Mouse (Mus musculus) liver, embryonic 12.5 days (tissue): ENCODE measurements at regions not wholly inside any gene's neighbourhood (a gene's known extent, or its start where the extent isn't known, plus 50 kb on each side); places are given as distances from the start of the nearest gene placed in this dataset.

Experiments
- ATAC-seq: fragments of 200-750 bp; cut with Nextera tagmentation; 2 replicates; pipeline ENCODE4 v1.8.0; 2017; ENCODE audit warnings: moderate number of reproducible peaks, mild to moderate bottlenecking, moderate library complexity
- H3K27ac ChIP-seq: fragments of 300-500 bp; sonication (generic); 2 replicates; pipeline ENCODE4 v1.5.1; 2016; ENCODE audit warnings: mild to moderate bottlenecking
- H3K27me3 ChIP-seq: fragments of 300-500 bp; sonication (generic); replicated peaks from 2 replicates; pipeline ENCODE4 v1.6.1; 2016; ENCODE audit warnings: mild to moderate bottlenecking, moderate library complexity
- H3K36me3 ChIP-seq: fragments of 300-500 bp; sonication (generic); 2 replicates; pipeline ENCODE4 v1.6.1; 2016; ENCODE audit warnings: mild to moderate bottlenecking, moderate library complexity
- H3K4me1 ChIP-seq: fragments of 300-500 bp; sonication (generic); 2 replicates; pipeline ENCODE4 v1.6.1; 2016
- H3K4me2 ChIP-seq: fragments of 300-500 bp; sonication (generic); 2 replicates; pipeline ENCODE4 v1.6.1; 2016; ENCODE audit warnings: mild to moderate bottlenecking, moderate library complexity
- H3K4me3 ChIP-seq: fragments of 300-500 bp; sonication (generic); 2 replicates; pipeline ENCODE4 v1.5.1; 2016; ENCODE audit warnings: mild to moderate bottlenecking, moderate library complexity
- H3K9ac ChIP-seq: fragments of 300-500 bp; sonication (generic); 2 replicates; pipeline ENCODE4 v1.6.1; 2016; ENCODE audit warnings: mild to moderate bottlenecking, moderate library complexity
- H3K9me3 ChIP-seq: fragments of 300-500 bp; sonication (generic); replicated peaks from 2 replicates; pipeline ENCODE4 v1.6.1; 2016; ENCODE audit warnings: mild to moderate bottlenecking, moderate library complexity
- WGBS: fragments of 180-500 bp; shearing (Covaris S2); methylation state at CpG from one replicate; pipeline ENCODE4 v1.1.7; 2016; ENCODE audit not compliant: insufficient replicate concordance; 5-methylcytosine and 5-hydroxymethylcytosine counted together

GRCm38 (mm10) chr9:61815995-61816394 is 98.3 kb downstream of the Rplp1 start:
- WGBS = 48% methylated on average over 10 of the region's 10 CpGs
- ATAC-seq = no peak

GRCm38 (mm10) chr9:61813291-61813690 is 101.1 kb downstream of the Rplp1 start:
- H3K4me1 ChIP-seq = no peaks in the 10 kb centered on the region
- no peak for ATAC-seq
- no peaks in the 10 kb centered on the region for H3K36me3 ChIP-seq
- peaks cover 3% of the 10 kb centered on the region; the same call in 1 of the 2 replicates for H3K27me3 ChIP-seq
- H3K27ac ChIP-seq = no peak overlapping the region; the same call in 1 of the 2 replicates
- no peaks in the 10 kb centered on the region for H3K9me3 ChIP-seq
- no peak overlapping the region for H3K4me2 ChIP-seq
- whole genome bisulfite sequencing = 57% methylated on average over 3 of the region's 3 CpGs
- H3K9ac ChIP-seq = no peak overlapping the region
- H3K4me3 ChIP-seq = no peak overlapping the region

More at GRCm38 (mm10) chr9:61815995-61816394, 98.3 kb downstream of the Rplp1 start:
- peaks cover 3% of the 10 kb centered on the region; the same call in 1 of the 2 replicates for H3K27me3 ChIP-seq
- H3K27ac ChIP-seq = no peak overlapping the region
- no peak overlapping the region for H3K4me3 ChIP-seq
- no peaks in the 10 kb centered on the region for H3K9me3 ChIP-seq
- no peak overlapping the region for H3K4me2 ChIP-seq
- no peaks in the 10 kb centered on the region for H3K36me3 ChIP-seq
- no peaks in the 10 kb centered on the region for H3K4me1 ChIP-seq
- no peak overlapping the region for H3K9ac ChIP-seq

- Histone ChIP-seq H3K36me3 (no peaks in the 10 kb centered on the region), H3K9ac (no peak overlapping the region), H3K9me3 (no peaks in the 10 kb centered on the region), H3K27ac (0 out of 2 replicates have a peak overlapping the region, but pooled peaks have one; percentile 41), H3K4me3 (no peak overlapping the region), H3K4me2 (no peak overlapping the region), H3K27me3 (peaks cover 5% of the 10 kb centered on the region; the same call in 1 of the 2 replicates), H3K4me1 (no peaks in the 10 kb centered on the region)
- no peak for ATAC-seq
- 62% methylated on average over 9 of the region's 9 CpGs for WGBS
Observed at GRCm38 (mm10) chr9:61812315-61812714, 102.0 kb downstream of the Rplp1 start.

- H3K4me1 ChIP-seq = no peaks in the 10 kb centered on the region
- no peak overlapping the region for H3K27ac ChIP-seq
- 67% methylated on average over 4 of the region's 4 CpGs for WGBS
- H3K4me3 ChIP-seq = no peak overlapping the region
- peaks cover 9% of the 10 kb centered on the region; the same call in 1 of the 2 replicates for H3K27me3 ChIP-seq
- no peaks in the 10 kb centered on the region for H3K9me3 ChIP-seq
- no peak overlapping the region for H3K4me2 ChIP-seq
- no peak overlapping the region for H3K9ac ChIP-seq
- H3K36me3 ChIP-seq = no peaks in the 10 kb centered on the region
- no peak for ATAC-seq
Observed at GRCm38 (mm10) chr9:61810456-61810855, 103.9 kb downstream of the Rplp1 start.

- no peak overlapping the region for H3K4me3 ChIP-seq
- no peaks in the 10 kb centered on the region for H3K36me3 ChIP-seq
- peaks cover 18% of the 10 kb centered on the region; the same call in 1 of the 2 replicates for H3K27me3 ChIP-seq
- peak; percentile 62 for ATAC-seq
- H3K4me1 ChIP-seq = no peaks in the 10 kb centered on the region
- no peaks in the 10 kb centered on the region for H3K9me3 ChIP-seq
- H3K27ac ChIP-seq = no peak overlapping the region
- H3K9ac ChIP-seq = no peak overlapping the region
- H3K4me2 ChIP-seq = no peak overlapping the region
- WGBS = 68% methylated on average over 12 of the region's 12 CpGs
Observed at GRCm38 (mm10) chr9:61808351-61809225, 105.8 kb downstream of the Rplp1 start.

GRCm38 (mm10) chr9:61805971-61806370 is 108.4 kb downstream of the Rplp1 start:
- no peak overlapping the region for H3K4me2 ChIP-seq
- no peak overlapping the region for H3K4me3 ChIP-seq
- no peaks in the 10 kb centered on the region for H3K4me1 ChIP-seq
- no peak for ATAC-seq
- H3K9me3 ChIP-seq = no peaks in the 10 kb centered on the region
- WGBS = 64% methylated on average over 2 of the region's 2 CpGs
- H3K36me3 ChIP-seq = no peaks in the 10 kb centered on the region
- H3K27me3 ChIP-seq = peaks cover 27% of the 10 kb centered on the region; the same call in 1 of the 2 replicates
- H3K27ac ChIP-seq = no peak overlapping the region
- no peak overlapping the region for H3K9ac ChIP-seq

- Histone ChIP-seq H3K4me3 (no peak overlapping the region), H3K36me3 (no peaks in the 10 kb centered on the region), H3K9me3 (no peaks in the 10 kb centered on the region), H3K4me2 (no peak overlapping the region), H3K27ac (no peak overlapping the region), H3K9ac (no peak overlapping the region), H3K4me1 (no peaks in the 10 kb centered on the region), H3K27me3 (peaks cover 27% of the 10 kb centered on the region; the same call in 1 of the 2 replicates)
- no peak for ATAC-seq
- 31% methylated on average over 3 of the region's 3 CpGs for WGBS
Observed at GRCm38 (mm10) chr9:61803555-61803954, 110.8 kb downstream of the Rplp1 start.

GRCm38 (mm10) chr9:61802694-61803093 is 111.6 kb downstream of the Rplp1 start:
- no peak for ATAC-seq
- no peaks in the 10 kb centered on the region for H3K9me3 ChIP-seq
- H3K9ac ChIP-seq = no peak overlapping the region
- peaks cover 29% of the 10 kb centered on the region; the same call in 1 of the 2 replicates for H3K27me3 ChIP-seq
- no peak overlapping the region for H3K27ac ChIP-seq
- H3K4me2 ChIP-seq = no peak overlapping the region
- H3K36me3 ChIP-seq = no peaks in the 10 kb centered on the region
- no peak overlapping the region for H3K4me3 ChIP-seq
- no peaks in the 10 kb centered on the region for H3K4me1 ChIP-seq
- WGBS = 58% methylated on average over 5 of the region's 5 CpGs

- 22% methylated on average over 1 of the region's 1 CpGs for WGBS
- Histone ChIP-seq H3K36me3 (no peaks in the 10 kb centered on the region), H3K27me3 (peaks cover 27% of the 10 kb centered on the region; the same call in 1 of the 2 replicates), H3K9ac (no peak overlapping the region), H3K4me3 (no peak overlapping the region), H3K9me3 (no peaks in the 10 kb centered on the region), H3K27ac (no peak overlapping the region), H3K4me2 (no peak overlapping the region), H3K4me1 (no peaks in the 10 kb centered on the region)
- no peak for ATAC-seq
Observed at GRCm38 (mm10) chr9:61799535-61799934, 114.8 kb downstream of the Rplp1 start.

GRCm38 (mm10) chr9:61795910-61796309 is 118.4 kb downstream of the Rplp1 start:
- no peaks in the 10 kb centered on the region; the same call in 1 of the 2 replicates for H3K9me3 ChIP-seq
- 59% methylated on average over 5 of the region's 5 CpGs for WGBS

GRCm38 (mm10) chr9:61791435-61792064 is 122.8 kb downstream of the Rplp1 start:
- no peak overlapping the region for H3K9ac ChIP-seq
- H3K9me3 ChIP-seq = no peaks in the 10 kb centered on the region; the same call in 1 of the 2 replicates
- H3K27me3 ChIP-seq = 0 out of 2 replicates have a peak, but pooled peaks cover 2% of the 10 kb centered on the region
- no peak overlapping the region for H3K27ac ChIP-seq
- no peak overlapping the region for H3K4me2 ChIP-seq
- H3K4me1 ChIP-seq = no peaks in the 10 kb centered on the region
- H3K4me3 ChIP-seq = no peak overlapping the region
- ATAC-seq = no peak
- no peaks in the 10 kb centered on the region for H3K36me3 ChIP-seq
- 75% methylated on average over 11 of the region's 11 CpGs for WGBS

More at GRCm38 (mm10) chr9:61795910-61796309, 118.4 kb downstream of the Rplp1 start:
- Histone ChIP-seq H3K27me3 (peaks cover 12% of the 10 kb centered on the region; the same call in 1 of the 2 replicates), H3K27ac (no peak overlapping the region), H3K4me2 (no peak overlapping the region), H3K36me3 (no peaks in the 10 kb centered on the region), H3K4me1 (no peaks in the 10 kb centered on the region), H3K9ac (no peak overlapping the region), H3K4me3 (no peak overlapping the region)
- no peak for ATAC-seq

GRCm38 (mm10) chr9:61790849-61791248 is 123.5 kb downstream of the Rplp1 start:
- WGBS = 53% methylated on average over 2 of the region's 2 CpGs
- no peak overlapping the region for H3K9ac ChIP-seq
- no peaks in the 10 kb centered on the region for H3K36me3 ChIP-seq
- no peak overlapping the region for H3K4me3 ChIP-seq
- H3K27ac ChIP-seq = no peak overlapping the region
- ATAC-seq = no peak
- no peak overlapping the region for H3K4me2 ChIP-seq
- H3K4me1 ChIP-seq = no peaks in the 10 kb centered on the region
- H3K9me3 ChIP-seq = no peaks in the 10 kb centered on the region; the same call in 1 of the 2 replicates
- no peaks in the 10 kb centered on the region for H3K27me3 ChIP-seq
